Mouse (Mus musculus) c-Kit-positive CD71-positive TER-119-negative erythroid progenitor cells, embryonic 14.5 days (primary cell): ENCODE measurements around the gene Gse1.
A peak's percentile ranks its signal among the peaks of the same experiment; 100 is the strongest.

Source experiments
- DNase-seq: peaks from one replicate; pipeline ENCODE4 v3.0.0-alpha.2; 2013; ENCODE audit warnings: low read depth

The Gse1 gene

DNA sequence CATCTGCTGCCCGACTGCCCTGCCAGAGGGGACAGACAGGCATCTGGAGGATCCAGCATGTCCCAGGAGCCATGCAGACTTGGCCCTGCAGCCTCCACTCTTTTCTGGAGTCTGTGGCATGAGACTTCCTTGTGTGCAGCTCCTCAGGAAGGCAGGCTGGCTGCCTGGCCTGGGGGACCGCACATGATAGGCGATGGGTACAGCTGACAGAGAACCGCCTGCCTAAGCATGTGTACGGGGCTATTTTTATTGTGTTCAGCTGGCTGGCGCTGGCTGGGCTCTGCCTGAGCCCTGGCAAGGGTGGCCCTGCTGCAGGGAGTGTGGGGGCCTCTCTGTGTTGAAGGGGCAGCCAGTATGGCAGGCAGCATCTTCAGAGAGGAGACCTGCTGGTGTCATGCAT, 256.2 kb downstream of the Gse1 start:
- DNase-seq = no peak

DNA sequence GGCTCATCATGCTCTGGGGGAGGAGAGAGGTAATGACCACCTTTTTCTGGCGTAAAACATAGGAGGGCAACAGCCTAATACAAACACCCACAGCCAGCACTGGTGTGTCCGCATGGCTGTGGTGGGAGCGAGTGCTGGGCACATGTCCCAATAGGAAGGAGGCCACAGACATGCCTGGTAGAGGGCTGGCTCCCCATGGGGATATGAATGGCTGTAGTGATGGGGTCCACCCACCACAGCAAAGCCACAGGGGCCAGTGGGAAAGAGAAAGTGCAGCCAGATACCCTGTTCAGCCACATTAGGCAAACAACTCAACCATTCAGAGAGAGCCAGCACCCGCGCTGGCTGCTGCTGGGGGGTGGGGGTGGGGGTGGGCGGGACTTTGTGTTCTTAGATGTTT, 256.9 kb downstream of the Gse1 start:
- DNase-seq = no peak

- DNase-seq = peak; percentile 75
These were observed 257.6 kb downstream of the Gse1 start for GRCm38 (mm10) chr8:120485551-120486476.

GRCm38 (mm10) chr8:120486477-120487376, 258.5 kb downstream of the Gse1 start:
- peak; percentile 89 for DNase-seq

- DNase-seq = no peak
These were observed 259.1 kb downstream of the Gse1 start for GRCm38 (mm10) chr8:120487377-120487728.

DNA sequence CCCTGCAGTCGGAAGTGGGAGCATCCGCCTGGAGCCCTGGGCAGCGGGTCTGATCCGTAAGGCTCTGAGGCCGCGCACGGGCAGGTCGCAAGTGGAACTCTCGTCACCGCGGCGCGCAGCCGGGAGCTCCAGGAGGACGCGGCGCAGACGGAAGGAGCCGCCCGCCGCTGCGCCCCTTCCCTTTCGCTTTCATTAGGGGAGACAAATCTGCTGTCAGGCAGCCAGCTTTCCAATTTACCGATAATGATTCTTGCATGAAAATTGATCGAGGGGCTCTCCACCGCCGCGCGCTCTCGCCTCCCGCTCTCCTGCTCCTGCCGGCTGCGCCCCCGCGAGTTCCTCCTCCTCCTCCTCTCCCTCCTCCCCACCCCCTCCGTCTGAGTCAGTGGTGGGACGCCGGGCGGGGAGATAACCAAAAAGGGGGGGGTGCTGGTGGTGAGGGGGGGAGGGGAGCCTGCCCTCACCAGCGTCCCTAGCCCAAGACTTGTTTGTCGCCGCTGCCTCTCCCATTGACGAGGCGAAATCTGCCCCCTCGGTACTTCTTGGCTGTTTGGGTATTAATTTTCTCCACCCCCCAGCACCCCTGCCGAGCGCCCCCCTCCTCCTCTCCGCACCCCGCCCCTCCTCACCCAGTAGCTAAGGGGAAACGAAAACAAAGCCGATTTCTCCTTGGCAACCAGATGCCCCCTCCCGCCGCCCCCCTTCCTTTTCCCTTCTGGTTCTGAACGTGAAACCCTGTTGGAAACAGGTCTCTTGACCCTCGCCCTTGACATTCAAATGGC, 259.7 kb downstream of the Gse1 start:
- peak; percentile 73 for DNase-seq

GRCm38 (mm10) chr8:120488636-120489131, 260.4 kb downstream of the Gse1 start:
- no peak for DNase-seq

DNA sequence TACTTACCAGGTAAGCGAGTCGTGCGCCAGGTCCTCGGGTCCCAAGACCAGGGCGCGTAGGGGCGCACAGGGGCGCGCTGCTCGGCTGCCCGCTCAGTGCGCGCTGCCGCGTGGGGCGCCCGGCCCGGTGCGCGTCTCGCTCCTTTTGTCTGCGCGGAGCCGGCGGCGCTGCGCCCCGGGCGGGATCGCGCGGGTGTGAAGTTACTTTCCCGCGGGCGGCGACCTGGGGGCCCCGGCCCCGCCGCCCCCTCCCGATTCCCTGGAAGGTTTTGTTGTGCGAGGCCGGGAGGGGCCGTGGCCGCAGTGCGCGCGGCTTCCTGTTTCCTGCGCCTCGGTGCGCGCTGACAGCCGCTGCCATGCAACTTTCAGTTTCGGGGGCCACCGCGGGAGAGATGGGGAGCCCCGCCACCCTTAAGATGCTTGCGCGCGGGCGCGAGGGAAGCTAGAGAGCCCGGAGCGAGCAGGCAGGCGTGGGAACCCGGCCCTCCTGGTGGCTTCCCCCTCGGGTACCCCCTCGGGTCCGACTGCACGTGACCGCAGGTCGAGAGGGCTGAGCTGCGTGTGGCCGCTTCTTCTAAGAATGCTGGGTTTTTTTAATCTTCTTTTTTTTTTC, 261.0 kb downstream of the Gse1 start:
- no peak for DNase-seq

DNA sequence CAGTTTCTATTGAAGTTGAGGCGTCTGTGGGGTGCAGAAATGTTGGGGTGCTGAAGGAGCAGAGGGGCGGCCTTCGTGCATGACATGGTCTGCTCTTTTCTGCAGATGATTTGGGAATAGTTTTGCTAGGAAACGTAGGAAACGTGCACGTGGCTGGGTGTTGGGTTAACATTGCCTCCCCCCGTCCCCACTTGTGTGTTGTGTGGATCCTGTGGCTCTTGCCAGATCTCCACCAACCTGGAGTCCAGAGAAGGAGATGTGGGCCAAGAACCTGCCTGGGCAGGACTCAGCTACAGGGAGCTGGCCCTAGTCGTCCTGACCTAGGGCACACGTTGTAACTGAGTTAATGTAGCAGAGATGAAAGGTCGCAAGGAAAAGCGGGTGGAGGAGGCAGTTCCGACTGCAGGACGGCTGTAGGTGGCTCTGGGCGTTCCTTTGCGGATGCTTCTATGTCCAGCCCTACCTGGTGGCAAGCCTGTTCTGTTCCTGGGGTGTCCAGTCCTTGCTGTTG, 261.6 kb downstream of the Gse1 start:
- no peak for DNase-seq

DNA sequence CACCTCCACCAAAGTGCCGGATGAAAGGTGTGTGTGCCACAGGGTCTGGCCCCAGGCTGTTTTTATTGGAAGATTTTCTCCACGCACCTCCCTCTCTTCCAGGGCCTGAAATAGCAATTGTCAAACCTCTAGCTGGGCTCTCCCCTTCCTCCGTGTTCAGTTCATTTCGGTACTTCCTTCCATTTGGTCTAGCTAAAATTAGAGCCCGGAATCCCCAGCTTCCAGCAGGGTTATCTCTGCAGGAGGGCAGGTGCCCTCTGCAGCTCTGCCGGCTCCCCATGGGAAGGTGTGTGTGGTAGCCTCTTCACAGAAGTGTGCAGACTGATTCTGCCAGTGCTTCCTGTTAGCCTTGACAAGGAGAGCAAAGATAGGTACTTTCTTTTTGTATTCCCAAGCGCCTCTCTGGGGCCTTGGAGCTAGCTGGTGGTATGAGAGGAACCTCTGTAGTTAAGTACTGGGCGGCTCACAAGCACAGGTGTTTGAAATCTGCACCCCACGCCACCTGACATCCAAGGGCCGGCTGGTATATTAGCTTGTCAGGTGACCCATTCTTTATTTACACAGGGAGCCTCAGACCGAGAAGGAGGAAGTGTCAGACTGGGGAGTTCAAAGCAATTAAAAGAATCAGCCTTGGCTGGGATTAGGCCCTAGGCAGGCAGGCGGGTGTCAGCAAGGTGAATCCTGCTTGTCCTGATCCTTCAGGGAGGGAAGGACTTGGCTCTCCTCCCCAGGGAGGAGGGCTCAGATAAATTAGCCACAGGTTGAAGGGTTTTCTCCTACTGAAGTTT, 262.3 kb downstream of the Gse1 start:
- no peak for DNase-seq

DNA sequence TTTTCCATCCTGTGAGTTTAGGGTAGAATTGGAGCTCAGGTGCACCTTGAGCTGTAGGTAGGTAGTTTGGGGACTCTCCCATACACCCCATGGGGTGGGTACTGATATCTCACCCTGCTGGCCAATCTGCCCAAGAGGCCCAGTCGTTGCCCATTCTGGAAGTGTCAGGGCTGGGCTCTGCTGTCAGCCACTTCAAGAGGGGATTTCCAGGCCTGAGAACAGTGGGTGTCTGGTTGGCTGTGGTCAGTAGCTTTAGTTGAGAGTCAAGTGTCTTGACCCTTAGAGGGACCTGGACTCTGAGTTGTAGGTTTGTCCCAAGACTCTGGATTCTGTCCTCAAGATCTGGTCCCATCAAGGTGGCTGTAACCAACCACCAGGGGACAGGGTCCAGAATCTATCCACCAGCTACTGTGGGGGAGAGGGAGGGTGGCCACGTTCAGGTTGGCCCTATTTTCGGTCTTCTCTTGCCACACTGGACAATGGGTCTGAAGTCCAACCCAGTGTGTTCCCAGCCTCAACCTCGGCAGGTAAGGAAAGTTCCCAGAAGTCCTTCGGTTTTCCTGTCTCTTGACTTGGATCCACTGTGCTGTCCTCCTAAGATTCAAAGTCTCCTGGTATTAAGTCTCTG, 263.0 kb downstream of the Gse1 start:
- no peak for DNase-seq

DNA sequence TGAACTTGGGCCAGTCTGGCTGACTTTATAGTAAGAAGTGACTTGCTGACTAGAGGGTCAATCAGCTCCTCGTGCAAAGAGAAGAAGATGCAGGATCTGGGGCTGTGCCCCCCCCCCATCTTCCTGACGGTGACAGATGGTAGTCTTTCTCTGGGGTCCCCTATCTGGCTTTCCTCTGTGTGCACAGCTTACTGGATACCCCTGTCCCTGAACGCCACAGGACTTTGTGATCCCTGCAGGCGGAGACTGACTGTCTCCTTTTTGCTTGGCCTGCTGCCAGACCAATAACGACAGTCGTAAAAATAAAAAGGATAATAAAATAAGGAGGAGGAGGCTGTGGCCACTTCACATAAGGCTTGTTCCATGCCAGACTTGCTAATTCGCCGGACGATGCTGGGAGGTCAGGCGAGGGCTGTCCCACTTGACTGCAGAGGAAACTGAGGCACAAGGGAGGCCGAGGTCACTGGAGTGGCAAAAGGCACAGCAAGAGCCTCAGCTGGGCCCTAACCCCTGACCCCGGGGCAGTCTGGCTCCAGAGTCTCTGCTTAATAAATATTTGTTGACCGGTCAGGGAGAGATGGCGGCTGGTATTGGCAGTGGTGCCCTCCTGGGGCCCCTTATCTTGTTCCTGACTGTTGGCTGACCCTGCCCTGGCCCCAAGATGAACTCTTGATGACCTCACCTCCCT, 264.1 kb downstream of the Gse1 start:
- DNase-seq = no peak

DNA sequence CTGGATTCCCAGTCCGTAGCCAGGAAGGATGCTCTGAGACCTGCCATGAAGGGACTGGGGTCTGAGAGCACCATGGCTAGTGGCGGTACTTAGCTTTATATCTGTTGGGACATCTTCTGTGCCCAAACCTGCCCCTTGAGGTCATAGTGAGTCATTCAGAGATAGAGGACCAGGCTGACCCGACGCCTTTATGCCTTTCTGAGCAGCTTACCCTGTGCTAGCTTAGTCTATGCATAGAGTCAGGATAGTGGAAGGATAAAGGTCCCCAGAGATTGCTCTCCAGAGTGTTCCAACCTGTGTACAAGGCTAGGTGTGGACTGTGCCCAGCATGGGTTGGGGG, 264.6 kb downstream of the Gse1 start:
- no peak for DNase-seq

DNA sequence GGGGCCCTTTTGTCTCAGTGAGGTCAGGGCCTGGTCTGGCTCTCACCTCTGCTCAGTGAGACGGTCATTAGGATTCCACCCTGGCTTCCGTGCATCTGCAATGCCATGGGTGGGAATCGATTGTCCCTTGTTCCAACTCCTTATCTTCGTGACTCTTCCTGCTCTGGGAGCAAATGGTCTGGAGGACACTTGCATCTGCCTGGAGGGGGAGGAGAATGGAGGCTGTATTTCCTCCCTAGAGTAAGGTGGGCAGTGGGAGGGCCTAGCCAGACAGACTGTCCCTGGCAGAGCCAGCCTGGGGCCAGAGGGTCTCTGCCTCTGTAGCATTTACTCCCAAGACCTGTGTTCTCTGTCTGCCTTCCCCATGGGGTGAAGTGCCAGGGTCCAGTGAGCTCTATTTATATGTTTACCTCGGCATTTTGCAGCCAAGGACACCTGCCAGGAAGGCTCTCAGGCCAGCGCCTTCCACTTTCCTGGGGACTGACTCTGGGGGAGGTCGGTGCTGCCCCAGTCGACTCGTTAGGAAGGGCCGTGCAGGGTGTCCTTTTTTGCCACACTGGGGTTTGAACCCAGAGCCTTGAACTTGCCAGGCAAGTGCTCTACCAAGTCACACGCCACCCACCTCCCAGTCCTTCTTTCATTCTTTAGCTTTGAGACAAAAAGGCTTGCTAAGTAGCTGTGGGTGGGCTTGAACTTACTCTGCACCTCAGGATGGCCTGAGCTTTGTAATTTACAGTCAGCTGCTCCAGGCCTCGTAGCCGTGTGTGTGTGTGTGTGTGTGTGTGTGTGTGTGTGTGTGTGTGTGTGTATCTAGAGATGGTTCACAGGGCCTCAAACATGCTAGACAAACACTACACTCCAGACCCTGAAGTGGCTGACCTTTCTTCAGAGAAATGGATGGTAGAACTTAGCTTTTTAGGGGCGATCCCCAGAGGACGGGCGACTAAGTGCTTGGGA, 265.5 kb downstream of the Gse1 start:
- DNase-seq = no peak

GRCm38 (mm10) chr8:120494903-120495302, 266.6 kb downstream of the Gse1 start:
- no peak for DNase-seq

DNA sequence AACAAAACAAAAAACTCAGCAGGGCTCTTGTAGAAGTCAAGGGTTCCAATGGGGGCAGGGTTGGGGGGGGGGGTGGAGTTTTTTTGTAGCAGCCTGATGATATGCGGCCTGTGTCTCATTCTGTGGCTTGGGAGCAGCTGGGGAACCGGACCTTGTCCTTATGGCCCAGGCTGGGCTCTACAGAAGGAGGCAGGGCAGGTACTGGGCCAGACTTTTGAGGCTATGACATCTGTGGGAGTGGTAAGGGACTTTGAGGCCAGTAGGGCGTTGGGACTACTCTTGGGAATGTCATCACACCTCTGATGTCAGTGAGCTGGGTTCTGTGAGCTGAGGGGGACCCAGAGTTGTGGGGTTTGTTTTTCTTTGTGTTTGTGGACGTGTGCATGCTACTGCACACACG, 267.2 kb downstream of the Gse1 start:
- no peak for DNase-seq

DNA sequence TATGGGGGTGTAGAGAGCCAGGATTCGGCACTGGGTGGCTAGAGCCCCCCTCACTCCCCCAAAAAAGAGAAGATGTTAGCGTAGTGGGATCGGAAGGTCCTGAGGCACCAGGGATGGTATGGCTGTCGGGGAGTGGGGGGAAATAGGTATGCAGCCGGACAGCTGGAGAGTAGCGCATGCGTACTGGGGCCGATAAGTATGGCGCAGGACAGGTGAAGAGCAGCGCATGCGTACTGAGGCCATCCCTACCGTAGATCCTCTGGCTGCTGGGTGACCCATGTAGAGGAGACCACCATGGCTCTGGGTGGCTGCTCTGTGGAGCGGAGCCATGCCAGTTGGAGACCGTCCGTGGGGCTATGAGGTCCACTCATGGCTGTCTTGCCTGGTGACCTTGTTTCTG, 268.2 kb downstream of the Gse1 start:
- no peak for DNase-seq

DNA sequence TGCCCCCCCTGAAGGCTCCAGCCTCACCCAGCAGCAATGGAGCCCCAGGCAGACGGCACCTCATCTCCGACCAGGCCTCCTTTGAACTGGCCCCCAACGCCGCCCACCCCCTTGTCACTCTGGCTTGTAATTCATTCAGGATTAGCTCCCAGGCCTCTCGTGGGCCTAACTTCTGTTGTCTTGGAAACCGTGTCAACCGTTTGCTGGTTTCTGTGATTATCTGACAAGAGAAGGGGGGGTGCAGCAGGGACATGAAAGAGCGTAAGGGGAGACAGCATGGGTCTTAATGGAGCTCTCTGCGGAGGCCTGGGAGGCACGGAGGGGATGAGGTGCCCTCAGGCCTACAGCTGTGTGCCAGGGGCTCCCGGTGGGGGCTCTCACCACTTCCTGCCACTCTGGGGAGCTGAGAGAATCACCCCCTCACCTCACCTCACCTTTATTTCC, 269.3 kb downstream of the Gse1 start:
- no peak for DNase-seq
